Mouse (Mus musculus) lung, postnatal 0 days (tissue): Measurements from ENCODE around the gene Ddah2.

ENCODE experiments used
- CTCF ChIP-seq: IDR thresholded peaks from 2 replicates; pipeline ENCODE4 v1.5.1; 2016; ENCODE audit warnings: antibody characterized with exemption, mild to moderate bottlenecking
- EP300 ChIP-seq: IDR thresholded peaks from 2 replicates; pipeline ENCODE4 v1.6.1; 2016; ENCODE audit warnings: antibody characterized with exemption, mild to moderate bottlenecking, control low read depth

GRCm38 (mm10) chr17:35104079-35104478 is 45.2 kb downstream of the Ddah2 start:
- no peak for TF ChIP-seq EP300
- TF ChIP-seq CTCF = no peak
